Mouse (Mus musculus) liver, adult 2 months (tissue): ENCODE measurements around the gene Atp8b5. TPM values are rescaled to one million over a fixed set of nuclear protein-coding genes. Genes with fewer than 3 reads are reported as not detected.

ENCODE experiments used
- DNase-seq: peaks from one replicate; pipeline ENCODE4 v3.0.0-alpha.2; 2011; ENCODE audit warnings: low read depth, low spot score; ENCODE audit errors: extremely low read depth
- H3K27ac ChIP-seq: fragments of 200-500 bp; replicated peaks from 2 replicates; pipeline ENCODE4 v1.5.1; 2012; ENCODE audit warnings: low read depth, mild to moderate bottlenecking, control low read depth, inconsistent platforms, low read length; ENCODE audit not compliant: insufficient read depth
- H3K27me3 ChIP-seq: fragments of 200-500 bp; 2 replicates; pipeline ENCODE4 v1.6.1; 2012; ENCODE audit warnings: mild to moderate bottlenecking, moderate library complexity, low read length, inconsistent platforms; ENCODE audit not compliant: control insufficient read depth, insufficient read depth
- H3K36me3 ChIP-seq: fragments of 200-500 bp; 2 replicates; pipeline ENCODE4 v1.6.1; 2012; ENCODE audit warnings: low read length, inconsistent platforms; ENCODE audit not compliant: control insufficient read depth, insufficient read depth
- H3K4me1 ChIP-seq: fragments of 200-500 bp; 2 replicates; pipeline ENCODE4 v1.6.1; 2011; ENCODE audit warnings: low read length; ENCODE audit not compliant: control insufficient read depth, insufficient read depth
- H3K4me3 ChIP-seq: fragments of 200-500 bp; 2 replicates; pipeline ENCODE4 v1.5.1; 2011; ENCODE audit warnings: low read depth, mild to moderate bottlenecking, control low read depth, low read length, moderate library complexity; ENCODE audit not compliant: insufficient read depth
- H3K79me2 ChIP-seq: fragments of 200-500 bp; 2 replicates; pipeline ENCODE4 v1.6.1; 2012; ENCODE audit warnings: inconsistent platforms, mild to moderate bottlenecking, low read length, moderate library complexity; ENCODE audit not compliant: control insufficient read depth, insufficient read depth
- H3K9ac ChIP-seq: fragments of 200-500 bp; 2 replicates; pipeline ENCODE4 v1.6.1; 2012; ENCODE audit warnings: low read depth, mild to moderate bottlenecking, control low read depth, inconsistent platforms, low read length
- CTCF ChIP-seq: fragments of 200-500 bp; IDR thresholded peaks from 2 replicates; pipeline ENCODE4 v1.5.1; 2011; ENCODE audit warnings: low read depth, low read length, control low read depth
- POLR2A ChIP-seq: fragments of 200-500 bp; IDR thresholded peaks from 2 replicates; pipeline ENCODE4 v1.6.1; 2011; ENCODE audit warnings: low read length, control low read depth; ENCODE audit not compliant: insufficient read depth; ENCODE audit errors: extremely low read depth
- WGBS: fragments of 180-500 bp; shearing (Covaris S2); methylation state at CpG from one replicate; pipeline ENCODE4 v1.1.7; 2018; 5-methylcytosine and 5-hydroxymethylcytosine counted together
- polyA plus RNA-seq: library from polyadenylated mRNA; depleted of rRNA; stranded (reverse); fragments of >200 nt; gene quantifications from 2 replicates; pipeline ENCODE4 v1.2.3, GENCODE M21; 2012
- total RNA-seq: library from RNA; depleted of rRNA; stranded (reverse); fragments of >200 nt; gene quantifications from 2 replicates; pipeline ENCODE4 v1.2.3, GENCODE M21; 2014

Gene Atp8b5
- total and polyA plus RNA-seq, 2 experiments, result 0.28 to 0.44 TPM

- WGBS, result 92% methylated on average over 1 of the region's 1 CpGs
- DNase-seq, result no peak
- Histone ChIP-seq H3K27ac (no peak overlapping the region), H3K4me3 (no peak overlapping the region), H3K79me2 (no peaks in the 10 kb centered on the region), H3K4me1 (no peaks in the 10 kb centered on the region), H3K36me3 (no peaks in the 10 kb centered on the region), H3K9ac (no peak overlapping the region), H3K27me3 (no peaks in the 10 kb centered on the region)
- no peak for TF ChIP-seq CTCF
- no peak for TF ChIP-seq POLR2A
Measured at GRCm38 (mm10) chr4:43240716-43241115, 26.2 kb upstream of the Atp8b5 start.

- no peak for TF ChIP-seq POLR2A
- no peak for TF ChIP-seq CTCF
- Histone ChIP-seq H3K27ac (no peak overlapping the region), H3K4me3 (no peak overlapping the region), H3K36me3 (no peaks in the 10 kb centered on the region), H3K4me1 (no peaks in the 10 kb centered on the region), H3K27me3 (no peaks in the 10 kb centered on the region), H3K9ac (no peak overlapping the region), H3K79me2 (no peaks in the 10 kb centered on the region)
- DNase-seq, result no peak
- 55% methylated on average over 2 of the region's 2 CpGs for WGBS
Measured at GRCm38 (mm10) chr4:43244022-43244421, 22.9 kb upstream of the Atp8b5 start.

GRCm38 (mm10) chr4:43245776-43246175 lies 21.2 kb upstream of the Atp8b5 start:
- H3K27ac ChIP-seq, result no peak overlapping the region
- H3K4me1 ChIP-seq, result no peaks in the 10 kb centered on the region
- H3K27me3 ChIP-seq, result no peaks in the 10 kb centered on the region
- no peak for DNase-seq
- no peak for TF ChIP-seq POLR2A
- TF ChIP-seq CTCF, result no peak
- no peak overlapping the region for H3K9ac ChIP-seq
- H3K4me3 ChIP-seq, result no peak overlapping the region
- no peaks in the 10 kb centered on the region for H3K79me2 ChIP-seq
- 87% methylated on average over 4 of the region's 4 CpGs for WGBS
- 0 out of 2 replicates have a peak, but pooled peaks cover 2% of the 10 kb centered on the region for H3K36me3 ChIP-seq

- Histone ChIP-seq H3K4me3 (no peak overlapping the region), H3K9ac (no peak overlapping the region), H3K4me1 (no peaks in the 10 kb centered on the region), H3K27me3 (no peaks in the 10 kb centered on the region), H3K27ac (no peak overlapping the region), H3K36me3 (0 out of 2 replicates have a peak, but pooled peaks cover 3% of the 10 kb centered on the region), H3K79me2 (no peaks in the 10 kb centered on the region)
- 83% methylated on average over 7 of the region's 7 CpGs for WGBS
- TF ChIP-seq POLR2A (no peak), CTCF (no peak)
- no peak for DNase-seq
Measured at GRCm38 (mm10) chr4:43248026-43248425, 18.9 kb upstream of the Atp8b5 start.

- TF ChIP-seq CTCF, result no peak
- TF ChIP-seq POLR2A, result no peak
- no peak for DNase-seq
- Histone ChIP-seq H3K9ac (no peak overlapping the region), H3K4me3 (no peak overlapping the region), H3K36me3 (0 out of 2 replicates have a peak, but pooled peaks cover 3% of the 10 kb centered on the region), H3K4me1 (no peaks in the 10 kb centered on the region), H3K79me2 (no peaks in the 10 kb centered on the region), H3K27ac (no peak overlapping the region), H3K27me3 (no peaks in the 10 kb centered on the region)
- WGBS, result 91% methylated on average over 2 of the region's 2 CpGs
Measured at GRCm38 (mm10) chr4:43248909-43249308, 18.1 kb upstream of the Atp8b5 start.

GRCm38 (mm10) chr4:43251269-43251668 lies 15.7 kb upstream of the Atp8b5 start:
- Histone ChIP-seq H3K4me1 (no peaks in the 10 kb centered on the region), H3K27ac (no peak overlapping the region), H3K9ac (no peak overlapping the region), H3K27me3 (no peaks in the 10 kb centered on the region), H3K4me3 (no peak overlapping the region), H3K36me3 (peaks cover 3% of the 10 kb centered on the region; the same call in 1 of the 2 replicates), H3K79me2 (no peaks in the 10 kb centered on the region)
- TF ChIP-seq POLR2A (no peak), CTCF (no peak)
- DNase-seq, result no peak
- WGBS, result 70% methylated on average over 6 of the region's 6 CpGs
